Mouse (Mus musculus): ENCODE data around the gene Robo2. TPM values are rescaled to one million over a fixed set of nuclear protein-coding genes. Genes with fewer than 3 reads are reported as not detected.

Gene Robo2
- total RNA-seq, 2 experiments from 2014 or later, result 0.17 TPM; not detected in 1

DNA sequence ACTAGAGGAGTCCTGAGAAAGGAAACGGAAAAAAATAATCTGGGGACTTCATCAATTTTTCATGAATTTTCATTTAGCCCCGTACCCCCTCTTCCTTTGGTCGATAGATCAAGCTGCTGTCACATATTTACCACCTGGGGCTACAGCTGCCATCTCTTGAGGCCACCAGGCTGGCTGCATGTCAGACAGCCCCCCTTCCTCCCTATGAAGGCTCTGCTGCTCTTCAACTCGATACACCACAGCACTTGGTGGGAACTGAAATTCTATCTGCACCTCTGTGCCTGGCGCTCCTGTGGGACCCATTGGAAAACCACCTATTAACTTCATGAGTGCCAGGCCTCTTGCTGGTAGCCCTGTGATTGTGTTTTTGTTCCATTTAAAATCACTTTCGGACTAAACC, 63.2 kb downstream of the Robo2 start:
- ATAC-seq (replicated peaks; ENCODE audit: low FRiP score, poor library complexity, severe bottlenecking), result no peak

DNA sequence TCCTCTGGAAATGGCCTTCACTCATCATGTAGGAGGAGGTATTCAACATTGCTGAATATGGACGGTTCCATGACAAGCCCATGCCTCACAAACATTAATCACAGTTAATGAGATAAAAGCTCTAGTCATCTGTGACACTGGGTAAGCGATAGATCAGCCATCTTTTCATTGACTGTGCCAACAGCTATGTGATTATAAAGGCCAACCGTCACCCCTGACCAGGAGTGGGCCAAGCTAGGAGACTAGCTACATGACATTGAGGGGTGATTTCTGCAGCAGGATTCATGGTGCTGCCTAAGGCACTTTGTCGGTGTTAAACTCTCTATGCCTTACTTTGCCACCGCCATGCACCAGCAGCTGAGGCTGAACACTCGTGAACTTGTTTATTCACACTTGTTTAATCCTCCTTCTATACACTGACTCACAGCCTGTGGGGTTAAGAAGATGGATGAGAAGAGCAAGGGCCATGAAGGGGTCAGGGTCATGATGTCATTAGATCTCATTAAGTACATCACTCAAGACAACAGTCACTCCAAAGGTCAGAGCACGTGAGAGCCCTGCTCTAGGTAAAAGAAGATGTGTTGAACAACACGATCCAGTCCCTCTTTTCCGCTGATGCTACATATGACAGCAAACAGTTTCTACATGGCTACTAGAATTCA, 72.5 kb downstream of the Robo2 start:
- no peak for ATAC-seq (replicated peaks; ENCODE audit: low FRiP score, poor library complexity, severe bottlenecking)

DNA sequence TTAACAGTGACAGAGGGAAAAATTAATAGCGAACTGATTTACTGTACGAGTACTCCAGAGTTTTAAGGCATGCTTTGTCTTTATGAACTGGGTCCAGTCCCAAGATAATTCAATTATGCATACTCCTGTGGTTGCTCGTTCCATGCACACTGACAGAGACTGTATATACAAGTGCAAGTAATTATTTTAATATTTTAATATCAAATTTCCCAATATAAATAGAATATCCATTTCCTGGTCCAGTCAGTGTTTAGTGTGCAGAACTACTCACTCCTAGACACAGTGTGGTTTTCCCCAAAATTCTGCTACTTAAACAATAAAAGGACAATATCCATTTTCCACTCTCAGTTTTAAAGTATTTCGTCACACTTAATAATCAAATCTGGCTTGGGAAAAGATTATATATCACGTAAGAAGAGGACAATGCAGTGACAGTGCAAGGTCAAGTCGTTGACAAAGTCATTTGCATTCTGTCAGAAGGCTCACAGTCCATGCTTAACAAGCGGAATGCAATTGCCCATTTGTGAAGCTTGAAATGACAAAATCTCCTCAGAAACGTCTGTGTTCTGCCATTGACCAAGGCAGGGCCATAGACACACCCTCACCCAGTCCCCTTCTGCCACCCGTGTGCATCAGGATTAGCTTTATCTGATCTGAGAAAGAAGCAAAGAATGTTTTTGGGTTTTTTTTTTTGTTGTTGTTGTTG, 89.8 kb downstream of the Robo2 start:
- ATAC-seq (replicated peaks; ENCODE audit: low FRiP score, poor library complexity, severe bottlenecking), result no peak

DNA sequence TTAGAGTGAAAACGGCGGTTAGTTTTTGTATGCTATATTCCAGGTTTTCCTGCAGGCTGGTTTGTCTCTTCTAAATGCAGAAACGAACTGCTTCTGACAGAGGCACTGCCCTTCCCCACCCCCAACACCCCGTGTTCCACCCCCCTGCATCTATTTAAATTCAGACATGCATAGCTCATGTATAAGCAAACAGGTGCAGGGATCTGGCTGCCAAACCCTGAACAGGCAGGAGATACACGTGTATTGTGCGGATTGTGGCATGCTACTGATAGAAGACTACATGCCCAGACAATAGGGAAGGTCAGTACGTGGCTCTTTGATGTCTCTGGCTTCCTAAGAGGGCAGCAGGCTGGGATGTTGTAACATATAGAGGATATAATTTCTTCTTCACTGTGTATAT, 95.5 kb downstream of the Robo2 start:
- ATAC-seq (replicated peaks; ENCODE audit: low FRiP score, poor library complexity, severe bottlenecking), result no peak

DNA sequence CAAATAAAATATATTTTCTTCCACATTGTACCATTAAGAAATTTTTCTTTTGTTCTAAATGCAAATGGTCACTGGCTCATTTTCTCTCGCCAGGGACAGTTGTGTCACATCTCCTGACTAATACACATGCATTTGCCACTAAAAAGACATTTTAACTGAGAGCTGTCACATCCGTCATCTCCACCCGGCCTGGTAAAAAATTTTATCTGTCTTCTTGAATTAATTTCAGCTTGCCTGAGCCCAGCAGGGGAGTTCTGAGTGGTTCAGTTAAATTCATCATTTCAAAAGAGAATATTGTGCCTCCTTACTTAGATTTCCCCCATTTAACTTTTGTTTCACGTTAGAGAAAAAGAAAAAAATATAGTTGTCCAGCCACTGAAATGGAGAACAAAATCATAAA, 98.4 kb downstream of the Robo2 start:
- ATAC-seq (replicated peaks; ENCODE audit: low FRiP score, poor library complexity, severe bottlenecking), result no peak

DNA sequence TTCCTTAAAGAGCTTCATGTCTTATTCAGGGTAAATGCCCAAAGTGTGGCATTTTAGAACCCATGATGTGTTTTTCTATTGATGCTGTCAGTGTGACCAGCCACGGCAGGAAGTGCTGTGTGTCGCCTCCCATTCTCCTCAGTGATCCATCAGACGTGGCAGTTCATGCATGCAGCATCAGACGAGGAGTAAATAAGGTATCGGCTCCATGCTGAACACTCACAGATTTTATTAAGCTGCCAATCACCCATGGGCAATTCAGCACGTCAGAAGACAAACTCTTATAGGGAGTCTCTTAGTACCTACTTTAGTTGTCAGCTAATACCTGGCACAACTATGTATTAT, 104.1 kb downstream of the Robo2 start:
- ATAC-seq (replicated peaks; ENCODE audit: low FRiP score, poor library complexity, severe bottlenecking), result no peak

DNA sequence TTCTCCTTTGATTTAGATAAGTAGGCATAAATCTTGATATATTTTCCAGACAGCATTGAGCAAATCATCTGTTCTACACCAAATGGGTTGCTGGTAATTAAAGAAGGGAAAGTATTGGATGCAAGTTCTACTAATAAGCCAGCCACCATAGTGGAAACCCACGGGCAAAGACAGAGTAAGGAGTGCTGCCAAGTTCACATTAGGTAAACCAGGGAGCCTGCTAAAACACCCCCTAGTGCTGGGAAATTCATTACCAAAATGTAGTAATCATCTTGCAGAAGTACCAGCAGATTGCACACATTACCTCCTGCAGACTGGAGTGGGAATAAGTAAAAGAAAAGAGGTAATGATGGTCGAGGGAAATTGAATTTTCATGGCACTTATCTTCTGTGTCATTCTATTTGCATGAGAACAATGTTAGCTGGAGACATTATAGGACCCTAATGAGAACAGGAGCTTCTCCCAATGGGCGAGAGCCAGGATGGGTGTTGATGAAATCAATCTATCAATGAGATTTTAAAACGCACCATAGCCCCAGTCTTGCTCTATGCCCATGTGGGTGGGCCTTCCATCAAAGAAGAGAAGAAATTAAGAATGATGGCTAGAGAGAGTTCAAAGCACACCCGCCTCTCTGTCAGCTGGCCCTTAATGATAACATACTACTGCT, 104.6 kb downstream of the Robo2 start:
- no peak for ATAC-seq (replicated peaks; ENCODE audit: low FRiP score, poor library complexity, severe bottlenecking)

DNA sequence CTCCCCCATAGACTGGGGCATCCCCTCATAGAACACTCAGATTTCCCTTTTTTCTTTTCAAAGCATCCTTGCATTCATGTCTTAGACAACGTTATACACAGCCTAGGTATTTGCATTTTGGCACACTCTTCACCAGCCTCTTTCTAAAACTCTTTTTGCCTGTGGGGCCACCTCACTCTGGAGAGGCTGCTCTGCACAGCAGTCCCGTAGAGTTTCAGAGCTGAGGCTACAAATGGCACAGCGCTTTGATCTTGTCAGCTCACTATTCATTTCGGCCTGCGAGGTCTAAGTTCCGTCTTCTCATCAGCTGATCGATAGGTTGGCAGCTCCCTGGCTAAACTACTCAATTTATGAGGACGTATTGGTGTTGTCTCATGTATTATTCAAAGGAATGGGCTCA, 123.7 kb downstream of the Robo2 start:
- ATAC-seq (replicated peaks; ENCODE audit: low FRiP score, poor library complexity, severe bottlenecking), result no peak

DNA sequence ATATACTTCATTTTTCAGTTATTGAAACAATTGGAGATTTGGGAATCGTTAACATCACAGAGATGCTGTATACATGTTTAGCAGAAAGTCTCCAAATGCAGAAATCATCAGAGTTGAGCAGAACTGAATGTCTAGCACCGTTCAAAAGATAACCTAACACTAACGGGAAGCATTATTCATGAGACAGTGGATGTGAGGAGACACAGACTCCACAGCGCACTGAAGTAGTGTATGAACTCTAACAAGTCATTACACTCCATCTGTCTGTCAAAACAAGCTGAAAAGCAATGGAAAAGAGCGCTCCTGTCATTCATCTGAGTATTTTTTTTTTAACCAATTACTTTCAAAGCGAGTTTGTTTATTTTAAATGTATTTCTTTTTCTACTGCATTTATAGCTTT, 129.1 kb downstream of the Robo2 start:
- no peak for ATAC-seq (replicated peaks; ENCODE audit: low FRiP score, poor library complexity, severe bottlenecking)

DNA sequence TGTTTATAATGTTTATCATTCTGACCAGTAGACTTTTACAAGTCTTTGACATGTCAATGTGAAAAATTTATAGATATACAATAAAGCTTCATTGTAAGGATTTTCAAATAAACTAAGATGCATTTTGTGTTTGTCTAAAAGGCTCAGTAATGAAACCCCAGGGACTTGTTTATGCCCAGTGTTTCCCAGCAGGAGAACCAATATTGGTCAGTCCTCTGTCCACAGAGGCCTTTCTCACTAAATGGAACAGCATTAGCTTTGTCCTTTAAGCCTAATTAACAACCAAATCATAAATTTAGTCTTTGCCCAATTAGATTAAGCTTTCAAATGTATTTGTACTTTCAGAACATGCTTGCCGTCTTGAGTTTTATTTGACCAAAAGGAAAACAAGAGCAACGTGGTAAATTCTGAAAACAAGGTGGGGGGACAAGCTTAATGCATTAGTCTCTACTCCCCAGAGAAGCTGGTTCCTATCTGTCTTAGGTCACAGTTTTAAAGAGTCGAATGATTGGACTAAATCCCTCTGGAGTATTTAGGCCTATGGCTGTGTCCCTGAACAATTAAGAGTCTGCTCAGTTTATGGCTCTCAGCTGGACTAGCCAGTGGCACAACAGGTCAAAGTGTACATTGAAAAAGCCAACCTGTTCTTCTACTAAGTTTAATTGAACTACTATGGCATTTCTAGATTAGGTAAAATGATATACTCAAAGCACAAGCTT, 134.6 kb downstream of the Robo2 start:
- no peak for ATAC-seq (replicated peaks; ENCODE audit: low FRiP score, poor library complexity, severe bottlenecking)

DNA sequence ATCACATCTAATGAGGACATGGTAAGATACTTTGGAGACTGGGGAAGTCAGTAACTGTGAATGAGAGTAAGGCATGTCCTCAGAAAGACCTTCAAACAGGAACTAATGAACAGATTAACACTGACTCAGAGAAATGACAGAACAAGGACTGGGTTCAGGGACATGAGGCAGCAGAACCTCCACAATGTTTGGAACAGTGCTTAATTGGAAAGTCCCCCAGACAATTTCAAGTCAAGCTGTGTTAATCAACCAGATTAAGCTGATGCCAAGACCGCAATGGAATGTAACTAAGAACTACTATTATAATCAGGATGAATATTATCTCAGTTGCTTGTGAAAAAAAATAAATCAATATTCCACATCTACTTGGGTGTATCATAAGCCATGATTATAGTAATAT, 137.0 kb downstream of the Robo2 start:
- ATAC-seq (replicated peaks; ENCODE audit: low FRiP score, poor library complexity, severe bottlenecking), result no peak

DNA sequence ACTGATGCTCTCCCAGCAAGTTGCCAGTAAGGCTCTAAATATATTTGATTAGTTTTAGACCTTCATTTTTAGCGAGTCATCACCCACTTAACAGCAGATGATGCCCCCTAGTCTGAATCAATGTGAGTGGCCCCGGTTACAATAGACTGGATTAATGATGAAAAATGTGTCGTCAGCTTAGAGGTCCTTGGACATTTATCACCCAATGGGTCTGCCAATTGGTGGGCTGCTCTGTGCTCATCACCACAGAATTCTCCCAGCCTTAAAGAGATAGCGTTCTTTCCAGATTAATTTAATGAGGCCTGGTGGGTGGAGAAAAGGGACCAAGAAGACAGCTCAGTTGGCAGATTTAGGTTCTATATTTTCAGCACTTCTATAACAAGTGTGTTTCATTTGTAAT, 138.6 kb downstream of the Robo2 start:
- ATAC-seq (replicated peaks; ENCODE audit: low FRiP score, poor library complexity, severe bottlenecking), result no peak

DNA sequence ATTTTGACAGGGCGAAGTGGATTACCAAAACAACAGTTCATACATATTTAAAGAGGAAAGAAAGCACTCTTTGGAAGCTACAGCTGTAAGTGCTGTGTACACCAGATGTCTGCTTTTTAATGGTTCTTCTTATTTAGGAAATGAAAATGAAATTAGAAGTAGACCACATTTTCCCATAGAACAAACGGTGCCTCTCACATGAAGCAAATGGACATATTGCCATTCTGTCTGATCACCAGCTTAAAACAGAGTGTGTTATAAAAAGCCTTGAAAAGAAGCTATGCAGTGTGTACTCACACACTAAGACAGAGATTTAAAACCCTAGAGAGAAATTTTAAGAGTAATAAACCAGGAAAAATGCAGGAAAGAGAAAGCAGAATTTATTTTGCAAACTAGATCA, 153.4 kb downstream of the Robo2 start:
- ATAC-seq (replicated peaks; ENCODE audit: low FRiP score, poor library complexity, severe bottlenecking), result no peak

DNA sequence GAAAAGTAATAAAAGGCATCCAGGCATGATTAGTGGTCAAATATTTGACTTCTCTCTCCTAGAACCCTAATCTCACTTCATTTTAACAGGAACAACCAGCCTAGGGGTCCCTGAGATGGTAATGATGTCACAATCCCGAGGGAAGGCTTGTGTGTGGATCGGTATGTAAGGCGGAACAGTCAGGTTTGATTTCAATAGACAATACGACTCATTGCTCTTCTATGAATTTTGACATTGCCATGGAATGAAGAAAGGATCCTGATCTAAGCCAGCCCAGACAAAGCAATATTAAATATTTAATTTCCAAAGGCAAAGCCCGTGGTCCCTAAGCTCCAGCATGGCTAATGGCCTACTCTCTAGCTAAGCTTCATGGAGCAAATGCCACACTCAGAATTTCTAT, 167.2 kb downstream of the Robo2 start:
- no peak for ATAC-seq (replicated peaks; ENCODE audit: low FRiP score, poor library complexity, severe bottlenecking)

DNA sequence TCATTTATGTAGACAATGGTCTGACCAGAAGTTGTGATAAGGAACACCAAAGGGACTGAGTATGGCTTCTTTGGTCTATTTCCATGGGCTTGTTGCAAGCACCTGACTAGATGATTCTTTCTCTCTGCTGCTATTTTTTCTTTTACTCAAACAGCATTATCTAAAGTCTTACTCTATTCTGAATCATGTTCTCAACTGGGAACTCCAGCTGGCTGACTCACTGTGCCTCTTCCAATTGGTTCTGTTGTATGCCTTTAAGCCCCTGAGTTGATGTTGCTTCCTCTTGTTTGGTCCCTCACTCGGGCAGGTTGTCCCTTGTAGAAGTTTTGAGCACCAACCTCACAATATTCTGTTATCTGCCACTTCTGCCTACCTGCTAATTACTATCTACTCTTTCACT, 170.1 kb downstream of the Robo2 start:
- no peak for ATAC-seq (replicated peaks; ENCODE audit: low FRiP score, poor library complexity, severe bottlenecking)

DNA sequence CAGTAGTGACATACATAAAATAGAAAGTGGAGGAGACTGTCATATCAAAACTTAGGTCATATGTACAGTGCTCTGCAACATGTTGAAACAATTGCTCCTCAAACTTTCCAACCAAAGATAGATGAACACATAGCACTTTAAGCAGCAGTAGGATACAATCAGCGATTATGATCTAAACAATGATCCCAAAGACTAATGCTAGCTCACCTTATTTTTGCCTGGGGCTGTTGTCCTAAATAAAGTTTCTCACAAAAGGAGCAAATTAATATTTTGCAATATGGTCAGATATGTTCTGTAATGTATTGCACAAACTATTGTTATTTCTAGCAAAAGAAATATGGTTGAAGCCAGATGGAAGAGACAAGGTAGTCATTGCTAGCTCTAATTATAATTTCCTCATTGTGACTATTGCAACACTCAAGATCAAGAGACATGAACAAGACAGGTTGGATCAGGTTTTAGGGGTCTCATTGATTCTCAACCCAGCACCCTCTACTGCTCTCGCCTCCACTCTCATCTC, 174.2 kb downstream of the Robo2 start:
- no peak for ATAC-seq (replicated peaks; ENCODE audit: low FRiP score, poor library complexity, severe bottlenecking)

DNA sequence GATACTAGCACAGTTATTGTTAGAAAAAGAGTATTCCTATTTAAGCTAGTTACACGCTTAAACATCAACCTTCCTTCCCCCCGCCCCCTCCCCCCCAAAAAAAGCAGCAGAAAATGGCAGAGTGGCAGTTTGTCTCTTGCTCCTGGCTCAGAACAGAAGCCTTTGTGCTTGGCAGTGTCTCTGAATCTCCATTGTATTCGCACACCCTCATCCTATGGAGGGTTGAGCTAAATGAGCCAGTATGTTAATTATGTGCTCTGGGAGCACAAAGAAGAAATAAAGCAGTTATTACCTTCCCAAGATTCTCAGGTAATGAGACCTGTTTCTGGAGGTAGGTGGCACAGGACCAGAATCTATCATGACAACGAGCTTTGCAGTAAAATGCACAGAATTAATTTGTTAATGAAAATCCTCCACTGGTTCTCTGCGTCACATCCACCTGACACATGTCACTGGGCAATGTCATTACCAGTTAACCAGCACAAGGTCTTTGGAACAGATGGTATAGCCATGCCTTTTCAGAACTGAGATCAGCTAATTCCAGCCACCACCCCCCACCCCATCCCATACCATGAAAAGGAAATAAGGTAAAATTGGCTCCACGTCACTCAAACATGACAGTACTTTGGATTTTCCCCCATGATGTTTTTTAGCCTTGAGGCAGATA, 177.1 kb downstream of the Robo2 start:
- ATAC-seq (replicated peaks; ENCODE audit: low FRiP score, poor library complexity, severe bottlenecking), result no peak

DNA sequence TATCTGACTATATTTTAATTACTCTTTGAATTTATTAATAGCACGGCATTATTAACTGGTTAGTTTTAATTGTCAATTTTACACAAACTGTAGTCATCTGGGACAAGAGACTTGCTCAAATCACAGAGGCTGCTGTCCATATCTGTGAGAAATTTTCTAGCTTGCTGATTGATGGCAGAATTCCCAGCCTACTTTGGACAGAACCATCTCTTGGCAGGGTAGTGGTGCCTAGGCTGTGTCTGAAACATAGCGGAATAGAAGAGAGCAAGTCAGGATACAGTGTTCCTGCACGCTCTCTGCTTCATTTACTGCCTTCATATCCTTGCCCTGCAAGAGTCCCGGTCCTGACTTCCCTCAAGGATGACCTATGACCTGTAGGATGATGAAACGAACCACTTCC, 178.0 kb downstream of the Robo2 start:
- no peak for ATAC-seq (replicated peaks; ENCODE audit: low FRiP score, poor library complexity, severe bottlenecking)

DNA sequence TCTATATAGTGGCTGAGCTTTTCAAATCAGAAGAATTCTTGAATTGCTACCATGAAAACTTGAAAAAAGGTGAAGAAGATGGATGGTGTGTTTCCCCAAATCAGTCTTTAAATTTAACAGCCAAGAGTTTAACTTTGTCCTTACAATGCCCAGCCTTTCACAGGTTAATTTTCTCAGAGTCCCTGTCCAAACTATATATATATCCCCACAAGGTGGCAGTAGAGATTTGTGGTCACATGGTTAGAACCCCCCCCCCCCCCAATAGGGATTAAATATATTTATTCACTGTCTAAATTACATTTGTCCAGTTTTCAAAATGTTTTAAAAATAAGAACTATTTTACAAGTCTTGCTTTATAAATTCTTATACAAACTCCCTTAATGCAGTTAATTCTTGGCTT, 184.3 kb downstream of the Robo2 start:
- ATAC-seq (replicated peaks; ENCODE audit: low FRiP score, poor library complexity, severe bottlenecking), result no peak

Data from erythroblast, adult 5-6 weeks (primary cell).